ENCODE assay signal across 17 mouse cellular contexts in genomic region chr2:60027166-60027565, GRCm38 (mm10).
"Had no signal": no experiment of that assay in that cellular context is flagged by ENCODE, and none has a peak within 500 bp of the region (broad histone marks: within the 10 kb centered on the region; RNA-seq: fewer than 3 reads in every experiment).

No protein-coding gene starts in this region.

- H3K27me3 ChIP-seq: midbrain, embryonic 12.5 days; neural tube, embryonic 12.5 days; neural tube, embryonic 15.5 days had no signal

- H3K4me1 ChIP-seq: neural tube, embryonic 12.5 days had no signal

- H3K27ac ChIP-seq: liver, embryonic 14.5 days; midbrain, embryonic 10.5 days; midbrain, embryonic 12.5 days; neural tube, embryonic 12.5 days; neural tube, embryonic 15.5 days had no signal

- H3K4me3 ChIP-seq: midbrain, embryonic 10.5 days; midbrain, embryonic 12.5 days; myocyte; neural tube, embryonic 12.5 days; neural tube, embryonic 15.5 days had no signal

- H3K9me3 ChIP-seq: midbrain, embryonic 10.5 days; midbrain, embryonic 12.5 days; neural tube, embryonic 12.5 days; neural tube, embryonic 15.5 days had no signal

- H3K4me2 ChIP-seq: lung, embryonic 14.5 days; midbrain, embryonic 12.5 days; neural tube, embryonic 12.5 days; neural tube, embryonic 15.5 days had no signal

- H3K9ac ChIP-seq: liver, embryonic 14.5 days; lung, embryonic 14.5 days; midbrain, embryonic 12.5 days; neural tube, embryonic 12.5 days; neural tube, embryonic 15.5 days had no signal

- H3K36me3 ChIP-seq: midbrain, embryonic 12.5 days; neural tube, embryonic 15.5 days had no signal

- DNase-seq: lung, adult 18-20 months; lung, embryonic 14.5 days; lung, postnatal 10 days; lung, postnatal 4 days; right cerebral cortex, adult 18-20 months; right cerebral cortex, postnatal 25 days; right cerebral cortex, postnatal 4 days; spleen, adult 18-20 months; thymus, adult 18-20 months; thymus, postnatal 25 days; thymus, postnatal 4 days had no signal
